Mouse (Mus musculus) cerebellum, adult 2 months (tissue): ENCODE results near the gene Mc1r. TPM values are rescaled to one million over a fixed set of nuclear protein-coding genes. Genes with fewer than 3 reads are reported as not detected.

Experiments used
- DNase-seq, 2 experiments: peaks; one replicate each; pipeline ENCODE4 v3.0.0; 2021
- H3K27ac ChIP-seq: fragments of 200-500 bp; 2 replicates; pipeline ENCODE4 v1.5.1; 2012; ENCODE audit warnings: low read length, control low read depth, inconsistent platforms; ENCODE audit not compliant: insufficient read depth
- H3K27me3 ChIP-seq: fragments of 200-500 bp; 2 replicates; pipeline ENCODE4 v1.6.1; 2012; ENCODE audit warnings: inconsistent platforms, mild to moderate bottlenecking, low read length, moderate library complexity; ENCODE audit not compliant: control insufficient read depth, insufficient read depth
- H3K4me1 ChIP-seq: fragments of 200-500 bp; 2 replicates; pipeline ENCODE4 v1.6.1; 2011; ENCODE audit warnings: low read length; ENCODE audit not compliant: control insufficient read depth, insufficient read depth
- H3K4me3 ChIP-seq: fragments of 200-500 bp; replicated peaks from 2 replicates; pipeline ENCODE3; 2011; ENCODE audit warnings: mild to moderate bottlenecking, low read depth, low read length, control low read depth; ENCODE audit not compliant: insufficient read depth
- CTCF ChIP-seq: fragments of 200-500 bp; IDR thresholded peaks from 2 replicates; pipeline ENCODE4 v1.5.1; 2011; ENCODE audit warnings: low read depth, mild to moderate bottlenecking, control low read depth, low read length, moderate library complexity, borderline replicate concordance; ENCODE audit not compliant: insufficient read depth
- POLR2A ChIP-seq: fragments of 200-500 bp; IDR thresholded peaks from 2 replicates; pipeline ENCODE4 v1.6.1; 2011; ENCODE audit warnings: low read length, control low read depth, borderline replicate concordance; ENCODE audit not compliant: insufficient read depth
- WGBS: fragments of 180-500 bp; shearing (Covaris S2); methylation state at CpG from one replicate; pipeline ENCODE4 v1.1.7; 2018; 5-methylcytosine and 5-hydroxymethylcytosine counted together
- polyA plus RNA-seq: library from polyadenylated mRNA; depleted of rRNA; stranded (reverse); fragments of >200 nt; gene quantifications from 2 replicates; pipeline ENCODE4 v1.2.3, GENCODE M21; 2012; rRNA removed

Mc1r gene
- polyA plus RNA-seq, 1 experiment = 0.05 TPM

- TF ChIP-seq CTCF (no peak), POLR2A (no peak)
- no peak overlapping the region for H3K27ac ChIP-seq
- no peaks in the 10 kb centered on the region for H3K27me3 ChIP-seq
- no peaks in the 10 kb centered on the region for H3K4me1 ChIP-seq
- DNase-seq = no peak
- 84% methylated on average over 7 of the region's 7 CpGs for WGBS
- no peak overlapping the region for H3K4me3 ChIP-seq
These were observed 46.4 kb downstream of the Mc1r start for GRCm38 (mm10) chr8:123453291-123453690.

GRCm38 (mm10) chr8:123453951-123454350 is 47.0 kb downstream of the Mc1r start:
- TF ChIP-seq CTCF (no peak), POLR2A (no peak)
- no peak overlapping the region for H3K4me3 ChIP-seq
- no peaks in the 10 kb centered on the region for H3K4me1 ChIP-seq
- no peaks in the 10 kb centered on the region for H3K27me3 ChIP-seq
- 86% methylated on average over 5 of the region's 5 CpGs for WGBS
- DNase-seq = no peak
- no peak overlapping the region for H3K27ac ChIP-seq

GRCm38 (mm10) chr8:123454559-123454958 is 47.7 kb downstream of the Mc1r start:
- H3K4me3 ChIP-seq = no peak overlapping the region
- TF ChIP-seq POLR2A = no peak
- TF ChIP-seq CTCF = no peak
- 95% methylated on average over 6 of the region's 6 CpGs for WGBS
- no peaks in the 10 kb centered on the region for H3K27me3 ChIP-seq
- DNase-seq = no peak
- H3K4me1 ChIP-seq = no peaks in the 10 kb centered on the region
- no peak overlapping the region for H3K27ac ChIP-seq

Other genes with a start within 250 kb of the Mc1r start
- 0.39 and 0.60 TPM in 2 replicates for gene Sult5a1, start 248.8 kb upstream of the Mc1r start, polyA plus RNA-seq
- 0.16 and 0.59 TPM in 2 replicates for gene Dpep1, start 220.9 kb upstream of the Mc1r start, polyA plus RNA-seq
- 95.0 and 98.2 TPM in 2 replicates for gene Chmp1a, start 194.3 kb upstream of the Mc1r start, polyA plus RNA-seq
- 6.4 TPM in 2 replicates for gene Spata33, start 194.3 kb upstream of the Mc1r start, polyA plus RNA-seq
- 92.1 and 97.0 TPM in 2 replicates for gene Cdk10, start 182.3 kb upstream of the Mc1r start, polyA plus RNA-seq
- 18.5 and 22.1 TPM in 2 replicates for gene Spata2l, start 170.9 kb upstream of the Mc1r start, polyA plus RNA-seq
- 33.5 and 36.8 TPM in 2 replicates for gene Zfp276, start 152.9 kb upstream of the Mc1r start, polyA plus RNA-seq
- gene Vps9d1, start 152.8 kb upstream of the Mc1r start, polyA plus RNA-seq = 83.7 and 86.7 TPM in 2 replicates
- 3.9 and 4.5 TPM in 2 replicates for gene Fanca, start 88.5 kb upstream of the Mc1r start, polyA plus RNA-seq
- gene Spire2, start 74.4 kb upstream of the Mc1r start, polyA plus RNA-seq = 33.0 and 36.4 TPM in 2 replicates
- gene Tcf25, start 33.4 kb upstream of the Mc1r start, polyA plus RNA-seq = 691 and 692 TPM in 2 replicates
- 670 and 684 TPM in 2 replicates for gene Tubb3, start 4.3 kb downstream of the Mc1r start, polyA plus RNA-seq
- 73.1 and 73.4 TPM in 2 replicates for gene Def8, start 16.4 kb downstream of the Mc1r start, polyA plus RNA-seq
- gene Afg3l1, start 70.8 kb downstream of the Mc1r start, polyA plus RNA-seq = 28.2 and 32.5 TPM in 2 replicates
- gene Dbndd1, start 108.4 kb downstream of the Mc1r start, polyA plus RNA-seq = 39.5 and 39.7 TPM in 2 replicates
- gene Gas8, start 111.7 kb downstream of the Mc1r start, polyA plus RNA-seq = 40.7 and 42.9 TPM in 2 replicates
- 33.4 and 34.9 TPM in 2 replicates for gene Rhou, start 246.8 kb downstream of the Mc1r start, polyA plus RNA-seq